ENCODE assay signal across 15 mouse cellular contexts in genomic region chr2:155562934-155563333, GRCm38 (mm10). TPM values are rescaled to one million over a fixed set of nuclear protein-coding genes. Genes with fewer than 3 reads are reported as not detected.
"Had no signal": no experiment of that assay in that cellular context is flagged by ENCODE, and none has a peak within 500 bp of the region (broad histone marks: within the 10 kb centered on the region; RNA-seq: fewer than 3 reads in every experiment).

No protein-coding gene starts in this region.

- H3K4me3 ChIP-seq: left cerebral cortex, adult 2 months; limb, embryonic 10.5 days; lung, embryonic 15.5 days; midbrain, embryonic 13.5 days; myocyte; neural tube, embryonic 12.5 days had no signal

- H3K27me3 ChIP-seq: lung, embryonic 15.5 days; midbrain, embryonic 13.5 days; neural tube, embryonic 12.5 days had no signal

- DNase-seq: kidney, postnatal 10 days; kidney, postnatal 4 days; liver, postnatal 0 days; lung, postnatal 14 days; thymus, adult 18-20 months; thymus, postnatal 14 days had no signal

- ATAC-seq: intestine, postnatal 0 days; liver, postnatal 0 days; midbrain, embryonic 13.5 days had no signal

- H3K36me3 ChIP-seq: lung, embryonic 15.5 days had no signal

- H3K9me3 ChIP-seq: limb, embryonic 10.5 days; lung, embryonic 15.5 days; midbrain, embryonic 13.5 days; neural tube, embryonic 12.5 days had no signal

- H3K27ac ChIP-seq: left cerebral cortex, adult 2 months; limb, embryonic 10.5 days; lung, embryonic 15.5 days; midbrain, embryonic 13.5 days; neural tube, embryonic 12.5 days had no signal

- H3K4me1 ChIP-seq: lung, embryonic 15.5 days; midbrain, embryonic 13.5 days; neural tube, embryonic 12.5 days had no signal

- H3K9ac ChIP-seq: liver, postnatal 0 days; lung, embryonic 15.5 days; midbrain, embryonic 13.5 days; neural tube, embryonic 12.5 days had no signal

- H3K4me2 ChIP-seq: liver, embryonic 11.5 days; lung, embryonic 15.5 days; midbrain, embryonic 13.5 days; neural tube, embryonic 12.5 days had no signal

RNA-seq across cellular contexts. Expression of gene Ggt7, which starts 44.9 kb away (rescaled TPM):
- total RNA-seq: neutrophil, adult 5-6 weeks had no signal

RNA-seq across cellular contexts. Expression of gene Myh7b, which starts 48.1 kb away (rescaled TPM):
- total RNA-seq: neutrophil, adult 5-6 weeks had no signal
